Mouse (Mus musculus): ENCODE results near the gene Acvr2a.

GRCm38 (mm10) chr2:48766513-48766912 is 47.4 kb upstream of the Acvr2a start:
- no peak for TF ChIP-seq CTCF (IDR thresholded peaks at IDR 0.05; ENCODE audit: low read depth, low read length)
- TF ChIP-seq POLR2A (IDR thresholded peaks at IDR 0.05; ENCODE audit: borderline replicate concordance, low read depth, low read length) = no peak
